Mouse (Mus musculus) brain, embryonic 18.5 days (tissue): ENCODE data around the gene Gsdmc4.
"Not testable (repeated sequence)": the region's sequence is repeated elsewhere in the genome, so short reads cannot be mapped to it uniquely, and the experiment has no call there.

Source experiments
- DNase-seq: peaks from one replicate; pipeline ENCODE4 v3.0.0-alpha.2; 2012; ENCODE audit warnings: low read depth, low spot score

Gsdmc4 gene

DNA sequence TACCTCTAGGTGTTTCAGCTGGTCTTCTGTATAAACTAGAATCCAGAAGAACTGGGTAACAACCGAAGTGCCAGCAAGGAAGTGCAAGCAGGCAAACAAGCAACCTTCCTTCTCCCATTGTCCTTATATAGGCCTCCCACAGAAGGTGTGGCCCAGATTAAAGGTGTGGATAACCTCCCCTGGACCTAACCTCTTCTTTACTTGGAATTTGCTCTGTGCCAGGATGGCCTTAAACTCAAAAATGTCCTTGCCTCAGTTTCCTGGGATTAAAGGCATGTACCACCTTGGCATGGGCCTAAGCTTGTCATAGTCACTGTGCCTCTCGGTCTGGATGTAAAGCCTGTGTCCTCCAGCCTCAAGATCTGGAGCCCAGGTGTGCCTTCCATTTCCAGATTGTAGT, at the start of gene Gsdmc4:
TSS of gene Gsdmc4 (minus strand) at position 101 of the 400 bp plus-strand sequence.
- not testable (repeated sequence) for DNase-seq

DNA sequence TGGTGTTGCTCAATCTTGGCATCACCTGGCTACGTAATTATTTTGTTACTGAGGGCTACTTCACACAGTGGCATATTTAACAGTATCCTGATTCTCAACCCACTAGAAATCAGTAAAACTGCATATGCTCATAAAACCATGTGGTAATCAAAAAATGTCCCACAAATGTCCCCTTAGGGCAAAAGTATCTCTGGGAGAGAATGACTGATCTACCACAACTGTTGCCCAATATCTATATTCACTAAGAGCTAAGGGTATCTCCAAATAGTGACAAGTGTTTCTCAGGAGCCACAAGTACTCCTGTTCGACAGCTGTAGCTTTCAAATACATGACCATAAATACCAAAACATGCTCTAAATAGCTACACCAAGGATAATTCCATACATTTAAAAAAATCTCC, 48.4 kb upstream of the Gsdmc4 start:
- DNase-seq: no peak

DNA sequence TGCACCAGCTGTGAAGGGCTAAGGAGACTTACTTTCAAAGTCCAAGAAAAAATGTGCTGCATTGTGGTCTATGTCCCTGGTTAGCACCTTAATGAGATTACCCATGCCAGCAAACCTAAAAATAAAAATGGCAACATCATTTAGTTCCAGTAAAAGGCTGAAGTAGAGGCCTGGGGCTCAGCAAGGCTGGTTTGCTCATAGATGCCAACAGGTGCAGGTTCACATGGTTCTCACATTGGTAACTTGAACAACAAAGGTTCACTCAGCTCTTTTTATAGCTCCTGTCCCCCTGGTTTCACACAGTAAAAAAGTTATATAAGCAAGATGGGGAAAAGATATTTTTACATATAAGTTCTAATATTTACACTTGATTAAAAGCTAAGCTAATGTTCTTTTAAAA, 45.5 kb upstream of the Gsdmc4 start:
- DNase-seq: no peak

DNA sequence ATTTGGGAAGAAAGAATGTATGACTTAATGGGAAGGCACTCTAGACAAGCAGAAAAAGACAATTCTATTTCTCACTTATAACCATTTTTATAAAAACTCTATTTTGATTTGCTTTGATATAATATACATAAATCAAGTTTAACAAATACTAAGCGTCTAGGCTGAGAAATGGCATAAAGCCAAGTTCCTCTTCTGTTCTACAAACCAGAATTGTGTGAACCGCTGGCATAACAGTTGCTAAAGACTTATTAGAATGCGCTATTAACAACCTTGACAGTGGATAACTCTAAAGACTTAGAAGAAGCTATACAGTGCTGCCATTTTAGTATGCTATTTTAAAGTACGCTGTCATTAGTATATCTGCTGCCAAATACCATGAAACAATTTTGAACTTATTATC, 41.2 kb upstream of the Gsdmc4 start:
- DNase-seq: no peak

DNA sequence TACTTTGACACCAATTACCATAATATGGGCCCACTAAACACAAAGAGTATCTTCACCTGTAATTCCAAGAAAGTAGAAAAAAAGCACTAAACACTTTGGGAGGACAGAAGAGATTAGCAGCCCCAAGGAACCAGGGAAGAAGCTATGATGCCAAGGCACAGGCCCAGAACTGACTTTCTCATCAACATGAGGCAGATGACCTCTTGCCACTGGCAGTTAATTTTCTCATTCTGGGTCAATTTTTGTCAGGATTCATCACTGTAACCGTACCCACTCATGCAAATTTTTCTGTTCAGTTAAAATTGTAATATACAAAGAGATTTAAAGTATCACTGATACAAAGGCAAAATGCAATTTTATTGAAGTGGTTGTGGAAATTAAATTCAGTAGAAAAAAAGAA, 29.1 kb upstream of the Gsdmc4 start:
- no peak for DNase-seq

DNA sequence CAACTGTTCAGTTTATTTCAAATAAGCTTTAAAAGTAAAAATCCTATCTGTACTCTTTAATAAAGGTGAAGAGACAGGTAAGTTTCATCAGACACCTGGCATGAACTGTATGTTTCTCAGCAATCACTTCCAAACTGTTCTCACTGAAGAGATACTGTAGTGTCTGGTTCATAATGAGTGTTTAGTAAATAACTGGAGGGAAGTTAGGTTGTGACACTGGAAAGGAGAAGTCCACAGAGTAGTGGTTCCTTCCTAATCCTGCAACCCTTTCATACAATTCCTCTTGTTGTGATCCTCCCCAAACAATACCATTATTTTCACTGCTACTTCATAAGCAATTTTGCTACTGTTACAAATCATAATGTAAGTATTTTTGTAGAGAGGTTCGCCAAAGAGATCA, 20.6 kb upstream of the Gsdmc4 start:
- no peak for DNase-seq

DNA sequence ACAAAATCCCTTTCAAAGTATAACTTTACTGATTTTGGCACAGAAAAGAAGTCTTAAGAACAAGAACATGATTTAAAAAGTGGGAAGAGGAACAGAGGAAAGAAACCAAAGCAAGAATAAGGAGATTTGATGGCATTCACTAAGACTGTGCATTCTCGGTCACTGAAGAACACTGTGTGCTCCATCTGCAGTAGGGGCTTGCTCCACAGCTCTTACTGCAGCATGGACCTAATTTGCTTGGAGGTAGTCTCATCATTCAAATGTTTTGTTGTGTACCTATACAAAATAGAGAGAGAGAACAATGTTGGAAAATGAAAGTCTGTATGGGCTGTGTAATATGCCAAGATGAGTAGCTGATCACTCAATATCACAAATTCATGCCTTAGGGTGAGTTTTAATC, 19.3 kb upstream of the Gsdmc4 start:
- no peak for DNase-seq

DNA sequence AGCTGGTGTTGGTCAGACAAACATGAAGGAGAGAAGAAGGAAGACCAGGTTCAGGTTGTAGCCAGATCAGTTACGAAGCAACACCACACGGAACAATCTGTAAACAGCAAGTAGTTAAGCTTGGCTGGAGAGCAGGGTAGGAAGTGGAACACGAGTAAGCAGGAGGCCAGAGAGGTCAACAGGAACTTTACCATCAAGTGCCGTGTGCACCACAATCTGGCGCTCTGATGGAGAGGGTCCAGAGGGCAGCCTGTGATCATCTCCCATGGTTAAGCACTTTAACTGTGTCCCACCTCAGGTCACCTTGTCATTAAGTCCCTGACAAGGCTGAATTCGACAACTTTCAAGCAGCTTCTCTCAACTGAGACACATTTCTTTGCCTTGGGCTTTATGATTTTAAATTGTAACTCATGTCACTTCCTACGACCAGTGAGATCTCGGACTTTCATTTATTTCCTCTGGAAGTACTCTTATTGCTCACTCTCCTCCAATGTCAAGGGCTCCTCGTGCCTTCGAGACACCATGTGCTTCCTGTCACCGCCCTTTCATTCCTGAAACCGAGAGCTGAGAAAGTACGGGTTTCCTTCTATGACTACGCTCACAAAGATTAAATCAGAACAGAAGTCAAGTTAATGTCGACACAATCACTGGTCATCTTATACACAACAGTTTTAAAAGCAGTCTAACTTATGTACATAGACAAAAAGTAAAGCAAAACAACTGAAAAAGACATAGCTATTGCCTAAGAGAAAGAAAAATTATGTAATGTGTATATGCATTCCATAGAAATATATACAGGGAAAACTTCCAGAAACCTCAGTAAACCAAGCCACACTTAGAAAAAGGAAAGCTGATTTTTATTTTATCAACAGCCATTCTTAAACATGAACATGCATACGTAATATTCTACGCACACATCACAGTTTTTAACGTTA, 18.3 kb upstream of the Gsdmc4 start:
- DNase-seq: no peak

DNA sequence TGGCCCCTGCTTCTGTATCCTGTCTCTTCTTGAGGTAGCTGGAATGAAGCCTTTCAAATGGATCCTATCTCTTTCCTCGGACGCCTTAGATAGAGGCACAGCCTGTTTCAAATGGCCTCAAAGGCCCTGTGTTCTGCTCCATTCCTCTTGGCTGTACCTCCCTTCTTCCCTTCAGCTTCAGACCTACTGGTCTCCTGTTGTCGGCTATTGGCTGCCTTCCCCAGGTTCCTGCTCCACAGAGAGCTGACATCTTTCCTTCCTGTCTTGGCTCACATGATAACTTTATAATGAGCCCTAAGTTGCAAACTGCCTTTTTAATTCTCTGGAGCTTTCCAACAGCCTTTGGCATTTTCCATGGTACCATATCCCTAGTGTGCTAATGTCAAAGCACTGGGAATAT, 14.1 kb upstream of the Gsdmc4 start:
- DNase-seq: no peak

DNA sequence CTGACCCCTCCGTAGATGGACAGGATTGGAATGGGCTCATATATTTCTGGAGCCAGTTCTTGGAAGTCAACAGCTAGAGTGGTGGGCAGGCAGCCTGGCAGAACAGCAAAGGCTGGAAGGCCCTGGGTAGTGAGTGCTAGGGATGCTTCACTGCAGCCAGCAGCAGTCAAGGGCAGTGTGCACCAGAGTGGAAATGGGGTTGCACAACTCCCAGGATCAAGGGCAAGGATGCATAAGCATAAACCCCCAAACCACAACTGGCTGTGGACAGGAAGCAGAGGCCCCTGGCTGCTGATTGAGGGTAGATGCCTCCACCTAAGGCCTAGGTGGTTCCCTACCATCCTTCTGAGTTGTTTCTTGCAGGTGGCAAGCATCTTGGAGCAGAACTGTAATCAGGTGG, 12.4 kb upstream of the Gsdmc4 start:
- DNase-seq: no peak

DNA sequence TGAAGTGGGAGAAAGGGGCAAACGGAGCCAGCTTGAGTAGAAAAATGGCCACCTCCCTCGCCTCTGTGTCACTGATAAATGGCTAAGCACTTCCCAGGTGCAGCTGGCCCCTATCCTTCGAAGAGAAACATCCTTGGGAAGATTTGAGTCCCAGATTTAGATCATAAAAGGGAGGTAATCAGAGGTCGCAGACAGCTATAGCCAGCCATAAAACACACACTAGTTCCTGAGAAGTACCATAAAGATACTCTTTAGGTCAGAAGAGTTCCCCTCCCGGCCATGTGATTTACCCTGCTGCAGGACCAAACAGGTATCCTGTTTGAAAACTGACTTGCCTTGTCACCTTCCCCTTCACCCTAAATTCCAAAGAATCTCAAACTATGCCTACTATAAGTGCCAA, 9.5 kb upstream of the Gsdmc4 start:
- not testable (repeated sequence) for DNase-seq

DNA sequence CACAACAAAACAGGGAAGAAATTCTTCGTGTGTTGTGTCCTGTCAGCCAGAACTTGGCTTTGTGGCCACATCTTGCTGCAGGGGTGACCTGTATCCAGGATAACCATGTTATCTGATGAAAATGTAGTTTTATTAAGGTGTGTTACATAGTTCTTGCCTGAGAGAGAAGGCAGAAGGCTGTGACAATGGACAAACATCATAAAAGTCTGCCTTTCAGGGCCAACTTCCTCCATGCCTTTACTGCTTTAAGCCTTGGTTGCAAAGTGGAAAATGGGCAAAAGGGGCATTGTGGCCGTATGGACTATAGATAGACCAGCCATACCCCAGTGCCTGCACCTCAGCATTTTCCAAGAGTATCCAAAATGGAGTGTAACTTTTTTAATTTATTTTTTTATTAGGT, 7.6 kb upstream of the Gsdmc4 start:
- not testable (repeated sequence) for DNase-seq

DNA sequence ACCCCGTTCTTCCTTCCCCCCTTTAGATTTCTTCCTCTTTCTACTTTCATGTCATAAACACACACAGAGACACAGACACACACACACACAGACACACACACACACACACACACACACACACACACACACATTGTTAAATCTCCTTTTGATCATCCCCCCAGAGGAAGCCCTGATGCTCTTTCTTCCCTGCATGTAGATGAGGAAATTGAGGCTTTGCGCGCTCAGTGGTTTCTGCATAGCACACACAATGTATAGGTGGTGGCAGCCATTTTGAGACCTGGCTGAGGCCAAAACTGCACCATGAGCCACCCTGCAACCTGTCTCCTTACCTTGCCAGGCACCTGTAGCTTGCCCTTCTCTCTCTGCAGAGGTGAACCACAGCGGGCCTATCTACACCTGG, 4.5 kb upstream of the Gsdmc4 start:
- DNase-seq: not testable (repeated sequence)

DNA sequence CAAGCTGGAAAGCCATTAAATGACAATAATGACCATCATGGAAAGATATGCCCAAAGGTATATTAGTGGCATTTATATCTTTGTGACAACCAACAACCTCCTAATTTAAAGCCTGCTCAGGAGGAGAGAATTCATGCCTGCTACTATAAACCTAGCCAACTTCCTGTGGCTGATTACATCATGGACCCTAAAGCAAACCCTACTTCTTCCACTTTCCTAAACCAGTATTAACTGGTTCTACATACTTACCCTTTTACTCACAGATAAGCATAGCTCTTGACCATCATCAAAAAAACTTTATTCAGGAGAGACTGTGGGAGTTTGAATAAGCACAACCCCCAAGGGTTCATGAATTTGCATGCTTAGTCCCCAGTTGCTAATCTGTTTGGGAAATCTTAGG, 2.2 kb downstream of the Gsdmc4 start:
- not testable (repeated sequence) for DNase-seq

DNA sequence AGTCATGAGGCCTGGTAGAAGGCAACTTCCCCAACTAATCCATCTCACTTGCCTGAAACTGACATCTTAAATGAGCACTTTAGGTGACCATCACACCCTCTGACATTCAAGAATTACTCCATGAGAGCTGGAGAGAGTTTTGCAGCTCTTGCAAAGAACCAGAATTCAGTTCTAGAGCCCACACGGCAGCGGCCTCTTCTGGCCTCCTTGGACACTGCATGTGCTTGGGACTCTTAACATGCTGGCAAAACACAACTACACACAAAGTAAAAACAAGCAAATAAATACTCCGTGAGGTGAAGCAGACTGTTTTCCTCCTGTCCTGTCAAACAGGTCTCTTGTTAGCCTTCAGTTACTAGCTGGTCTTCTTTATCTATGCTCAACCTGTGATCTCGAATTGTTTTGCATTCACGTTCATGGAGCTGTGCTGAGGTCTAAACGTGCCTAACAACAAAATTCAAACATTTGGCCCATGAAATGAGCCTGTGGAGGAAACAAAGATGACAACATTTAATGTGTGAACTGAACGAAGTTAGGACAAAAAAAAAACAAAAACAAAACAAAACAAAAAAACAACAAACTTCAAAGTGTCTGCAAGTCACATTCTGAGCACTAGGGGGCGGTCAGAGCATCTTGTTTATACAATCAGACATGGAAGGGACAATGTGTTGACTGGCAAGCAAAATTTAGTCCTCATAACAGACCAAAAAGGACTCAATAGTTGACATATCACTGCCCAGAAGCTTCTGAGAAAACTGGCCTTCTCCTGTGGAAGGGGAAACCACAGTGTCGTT, 16.3 kb downstream of the Gsdmc4 start:
- peak; percentile 3 for DNase-seq

DNA sequence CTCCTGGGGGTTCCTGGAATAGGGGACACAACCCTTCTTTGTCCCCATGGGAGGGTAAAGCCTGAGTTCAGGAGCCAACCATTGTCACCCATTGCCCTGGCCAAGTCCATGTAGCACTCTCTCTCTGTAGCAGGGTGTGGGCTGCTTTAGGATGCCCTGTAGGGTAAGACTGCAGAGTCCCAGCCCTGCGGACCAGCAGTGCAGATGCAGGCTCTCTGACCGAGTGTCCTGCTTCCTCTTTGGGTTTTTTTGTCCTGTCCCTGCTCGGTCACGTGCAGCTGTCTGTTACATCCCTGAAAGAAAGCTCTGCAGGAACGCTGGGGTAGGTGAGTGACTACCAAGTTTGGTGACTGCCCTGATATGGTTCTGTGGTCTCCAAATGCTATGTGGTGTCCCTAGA, 23.7 kb downstream of the Gsdmc4 start:
- DNase-seq: not testable (repeated sequence)

DNA sequence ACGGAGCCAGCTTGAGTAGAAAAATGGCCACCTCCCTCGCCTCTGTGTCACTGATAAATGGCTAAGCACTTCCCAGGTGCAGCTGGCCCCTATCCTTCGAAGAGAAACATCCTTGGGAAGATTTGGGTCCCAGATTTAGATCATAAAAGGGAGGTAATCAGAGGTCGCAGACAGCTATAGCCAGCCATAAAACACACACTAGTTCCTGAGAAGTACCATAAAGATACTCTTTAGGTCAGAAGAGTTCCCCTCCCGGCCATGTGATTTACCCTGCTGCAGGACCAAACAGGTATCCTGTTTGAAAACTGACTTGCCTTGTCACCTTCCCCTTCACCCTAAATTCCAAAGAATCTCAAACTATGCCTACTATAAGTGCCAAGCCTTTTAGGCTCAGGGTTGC, 24.1 kb downstream of the Gsdmc4 start:
- DNase-seq: not testable (repeated sequence)

DNA sequence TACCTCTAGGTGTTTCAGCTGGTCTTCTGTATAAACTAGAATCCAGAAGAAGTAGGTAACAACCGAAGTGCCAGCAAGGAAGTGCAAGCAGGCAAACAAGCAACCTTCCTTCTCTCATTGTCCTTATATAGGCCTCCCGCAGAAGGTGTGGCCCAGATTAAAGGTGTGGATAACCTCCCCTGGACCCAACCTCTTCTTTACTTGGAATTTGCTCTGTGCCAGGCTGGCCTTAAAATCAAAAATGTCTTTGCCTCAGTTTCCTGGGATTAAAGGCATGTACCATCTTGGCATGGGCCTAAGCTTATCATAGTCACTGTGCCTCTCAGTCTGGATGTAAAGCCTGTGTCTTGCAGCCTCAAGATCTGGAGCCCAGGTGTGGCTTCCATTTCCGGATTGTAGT, 33.6 kb downstream of the Gsdmc4 start, which contains the start of gene Gsdmc3:
TSS of gene Gsdmc3 (minus strand) at position 101 of the 400 bp plus-strand sequence.
- not testable (repeated sequence) for DNase-seq

DNA sequence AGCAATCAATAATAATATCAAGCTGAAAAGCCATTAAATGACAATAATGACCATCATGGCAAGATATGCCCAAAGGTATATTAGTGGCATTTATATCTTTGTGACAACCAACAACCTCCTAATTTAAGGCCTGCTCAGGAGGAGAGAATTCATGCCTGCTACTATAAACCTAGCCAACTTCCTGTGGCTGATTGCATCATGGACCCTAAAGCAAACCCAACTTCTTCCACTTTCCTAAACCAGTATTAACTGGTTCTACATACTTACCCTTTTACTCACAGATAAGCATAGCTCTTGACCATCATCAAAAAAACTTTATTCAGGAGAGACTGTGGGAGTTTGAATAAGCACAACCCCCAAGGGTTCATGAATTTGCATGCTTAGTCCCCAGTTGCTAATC, 35.9 kb downstream of the Gsdmc4 start:
- not testable (repeated sequence) for DNase-seq

DNA sequence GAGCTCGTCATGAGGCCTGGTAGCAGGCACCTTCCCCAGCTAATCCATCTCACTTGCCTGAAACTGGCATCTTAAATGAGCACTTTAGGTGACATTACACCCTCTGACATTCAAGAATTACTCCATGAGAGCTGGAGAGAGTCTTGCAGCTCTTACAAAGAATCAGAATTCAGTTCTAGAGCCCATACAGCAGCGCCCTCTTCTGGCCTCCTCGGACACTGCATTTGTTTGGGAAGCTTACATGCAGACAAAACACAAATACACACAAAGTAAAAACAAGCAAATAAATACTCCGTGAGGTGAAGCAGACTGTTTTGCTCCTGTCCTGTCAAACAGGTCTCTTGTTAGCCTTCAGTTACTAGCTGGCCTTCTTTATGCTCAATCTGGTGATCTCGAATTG, 50.1 kb downstream of the Gsdmc4 start:
- not testable (repeated sequence) for DNase-seq
